Mouse (Mus musculus): Measurements from ENCODE around the gene Sdhd. TPM values are rescaled to one million over a fixed set of nuclear protein-coding genes. Genes with fewer than 3 reads are reported as not detected.
A peak's percentile ranks its signal among the peaks of the same experiment; 100 is the strongest.

Sdhd gene
- polyA plus RNA-seq, 1 experiment from 2014 or later = 296 TPM

GRCm38 (mm10) chr9:50612115-50612514 is 8.5 kb upstream of the Sdhd start:
- Histone ChIP-seq H3K27ac (replicated peaks) (no peak overlapping the region), H3K9ac (no peak overlapping the region), H3K27me3 (no peaks in the 10 kb centered on the region), H3K9me3 (replicated peaks) (no peaks in the 10 kb centered on the region), H3K4me2 (no peak overlapping the region), H3K36me3 (replicated peaks) (peaks cover 68% of the 10 kb centered on the region), H3K4me1 (replicated peaks) (peaks cover 12% of the 10 kb centered on the region), H3K4me3 (replicated peaks) (no peak overlapping the region)
- ATAC-seq (ENCODE audit: insufficient read depth) = no peak
- WGBS (ENCODE audit: insufficient replicate concordance) = 73% methylated on average over 4 of the region's 4 CpGs

- Histone ChIP-seq H3K27ac (replicated peaks) (peak overlapping the region; percentile 89), H3K9ac (peak overlapping the region; percentile 94), H3K9me3 (replicated peaks) (no peaks in the 10 kb centered on the region), H3K27me3 (no peaks in the 10 kb centered on the region), H3K4me1 (replicated peaks) (peaks cover 47% of the 10 kb centered on the region), H3K4me3 (replicated peaks) (peak overlapping the region; percentile 77), H3K36me3 (replicated peaks) (peaks cover 53% of the 10 kb centered on the region), H3K4me2 (peak overlapping the region; percentile 75)
- ATAC-seq (ENCODE audit: insufficient read depth) = no peak; the same call in 1 of the 2 replicates
- 1% methylated on average over 6 of the region's 6 CpGs for WGBS (ENCODE audit: insufficient replicate concordance)
Measured at GRCm38 (mm10) chr9:50604338-50604737, 726 bp upstream of the Sdhd start.

GRCm38 (mm10) chr9:50603998-50604324 is 349 bp upstream of the Sdhd start:
- Histone ChIP-seq H3K27me3 (no peaks in the 10 kb centered on the region), H3K36me3 (replicated peaks) (peaks cover 54% of the 10 kb centered on the region), H3K9ac (peak overlapping the region; percentile 94), H3K9me3 (replicated peaks) (no peaks in the 10 kb centered on the region), H3K27ac (replicated peaks) (peak overlapping the region; percentile 89), H3K4me2 (peak overlapping the region; percentile 75), H3K4me1 (replicated peaks) (peaks cover 47% of the 10 kb centered on the region), H3K4me3 (replicated peaks) (peak overlapping the region; percentile 77)
- ATAC-seq (ENCODE audit: insufficient read depth) = peak; percentile 76
- under 1% methylated on average over 24 of the region's 24 CpGs for WGBS (ENCODE audit: insufficient replicate concordance)

GRCm38 (mm10) chr9:50602055-50602845 is 1.4 kb downstream of the Sdhd start:
- 34% methylated on average over 7 of the region's 7 CpGs for WGBS (ENCODE audit: insufficient replicate concordance)
- H3K4me3 ChIP-seq (replicated peaks) = peak overlapping the region; percentile 77
- peaks cover 56% of the 10 kb centered on the region for H3K36me3 ChIP-seq (replicated peaks)

GRCm38 (mm10) chr9:50601536-50601935 is 2.1 kb downstream of the Sdhd start:
- H3K27me3 ChIP-seq = no peaks in the 10 kb centered on the region
- H3K4me3 ChIP-seq (replicated peaks) = peak overlapping the region; percentile 77
- WGBS (ENCODE audit: insufficient replicate concordance) = 10% methylated on average over 6 of the region's 6 CpGs
- H3K36me3 ChIP-seq (replicated peaks) = peaks cover 58% of the 10 kb centered on the region
- peak overlapping the region; percentile 34; the same call in 1 of the 2 replicates for H3K9ac ChIP-seq
- H3K4me1 ChIP-seq (replicated peaks) = peaks cover 47% of the 10 kb centered on the region
- ATAC-seq (ENCODE audit: insufficient read depth) = peak; percentile 39
- peak overlapping the region; percentile 89 for H3K27ac ChIP-seq (replicated peaks)
- H3K9me3 ChIP-seq (replicated peaks) = no peaks in the 10 kb centered on the region
- H3K4me2 ChIP-seq = peak overlapping the region; percentile 75

More at GRCm38 (mm10) chr9:50602055-50602845, 1.4 kb downstream of the Sdhd start:
- H3K4me1 ChIP-seq (replicated peaks) = peaks cover 47% of the 10 kb centered on the region
- no peak for ATAC-seq (ENCODE audit: insufficient read depth)
- no peaks in the 10 kb centered on the region for H3K27me3 ChIP-seq
- H3K4me2 ChIP-seq = peak overlapping the region; percentile 75
- H3K9ac ChIP-seq = peak overlapping the region; percentile 94
- peak overlapping the region; percentile 89 for H3K27ac ChIP-seq (replicated peaks)
- no peaks in the 10 kb centered on the region for H3K9me3 ChIP-seq (replicated peaks)

- H3K27ac ChIP-seq (replicated peaks) = no peak overlapping the region
- no peak overlapping the region for H3K9ac ChIP-seq
- WGBS (ENCODE audit: insufficient replicate concordance) = 83% methylated on average over 8 of the region's 8 CpGs
- no peaks in the 10 kb centered on the region for H3K9me3 ChIP-seq (replicated peaks)
- no peak overlapping the region for H3K4me2 ChIP-seq
- H3K4me3 ChIP-seq (replicated peaks) = no peak overlapping the region
- H3K27me3 ChIP-seq = no peaks in the 10 kb centered on the region
- H3K4me1 ChIP-seq (replicated peaks) = peaks cover 23% of the 10 kb centered on the region
- ATAC-seq (ENCODE audit: insufficient read depth) = no peak
- H3K36me3 ChIP-seq (replicated peaks) = peaks cover 57% of the 10 kb centered on the region
Measured at GRCm38 (mm10) chr9:50596973-50597372, 6.6 kb downstream of the Sdhd start.

GRCm38 (mm10) chr9:50594794-50595417 is 8.7 kb downstream of the Sdhd start:
- Histone ChIP-seq H3K4me3 (replicated peaks) (no peak overlapping the region), H3K4me1 (replicated peaks) (0 out of 2 replicates have a peak, but pooled peaks cover 19% of the 10 kb centered on the region), H3K9me3 (replicated peaks) (no peaks in the 10 kb centered on the region), H3K27ac (replicated peaks) (peak overlapping the region; percentile 71), H3K9ac (no peak overlapping the region), H3K36me3 (replicated peaks) (peaks cover 48% of the 10 kb centered on the region), H3K27me3 (no peaks in the 10 kb centered on the region), H3K4me2 (peak overlapping the region; percentile 18; the same call in 1 of the 2 replicates)
- WGBS (ENCODE audit: insufficient replicate concordance) = 69% methylated on average over 12 of the region's 12 CpGs
- ATAC-seq (ENCODE audit: insufficient read depth) = peak; percentile 70

GRCm38 (mm10) chr9:50593544-50593943 is 10.1 kb downstream of the Sdhd start:
- no peak for ATAC-seq (ENCODE audit: insufficient read depth)
- peaks cover 34% of the 10 kb centered on the region for H3K36me3 ChIP-seq (replicated peaks)
- WGBS (ENCODE audit: insufficient replicate concordance) = 58% methylated on average over 3 of the region's 3 CpGs

GRCm38 (mm10) chr9:50592955-50593354 is 10.7 kb downstream of the Sdhd start:
- no peak overlapping the region for H3K9ac ChIP-seq
- 80% methylated on average over 9 of the region's 9 CpGs for WGBS (ENCODE audit: insufficient replicate concordance)
- H3K4me2 ChIP-seq = no peak overlapping the region
- H3K27ac ChIP-seq (replicated peaks) = no peak overlapping the region
- no peak overlapping the region for H3K4me3 ChIP-seq (replicated peaks)
- peaks cover 28% of the 10 kb centered on the region for H3K36me3 ChIP-seq (replicated peaks)
- ATAC-seq (ENCODE audit: insufficient read depth) = no peak
- 0 out of 2 replicates have a peak, but pooled peaks cover 19% of the 10 kb centered on the region for H3K4me1 ChIP-seq (replicated peaks)
- no peaks in the 10 kb centered on the region for H3K9me3 ChIP-seq (replicated peaks)
- no peaks in the 10 kb centered on the region for H3K27me3 ChIP-seq

More at GRCm38 (mm10) chr9:50593544-50593943, 10.1 kb downstream of the Sdhd start:
- Histone ChIP-seq H3K4me2 (no peak overlapping the region), H3K9ac (no peak overlapping the region), H3K27me3 (no peaks in the 10 kb centered on the region), H3K9me3 (replicated peaks) (no peaks in the 10 kb centered on the region), H3K4me1 (replicated peaks) (0 out of 2 replicates have a peak, but pooled peaks cover 19% of the 10 kb centered on the region), H3K27ac (replicated peaks) (no peak overlapping the region; the same call in 1 of the 2 replicates), H3K4me3 (replicated peaks) (no peak overlapping the region)

- H3K9me3 ChIP-seq (replicated peaks) = no peaks in the 10 kb centered on the region
- no peak for ATAC-seq (ENCODE audit: insufficient read depth)
- H3K27me3 ChIP-seq = no peaks in the 10 kb centered on the region
- peaks cover 25% of the 10 kb centered on the region for H3K4me1 ChIP-seq (replicated peaks)
- H3K4me3 ChIP-seq (replicated peaks) = no peak overlapping the region
- H3K9ac ChIP-seq = no peak overlapping the region
- WGBS (ENCODE audit: insufficient replicate concordance) = 53% methylated on average over 10 of the region's 10 CpGs
- peaks cover 9% of the 10 kb centered on the region for H3K36me3 ChIP-seq (replicated peaks)
- H3K27ac ChIP-seq (replicated peaks) = peak overlapping the region; percentile 19
- H3K4me2 ChIP-seq = no peak overlapping the region
Measured at GRCm38 (mm10) chr9:50590856-50591518, 12.6 kb downstream of the Sdhd start.

GRCm38 (mm10) chr9:50586955-50587354 is 16.7 kb downstream of the Sdhd start:
- 49% methylated on average over 4 of the region's 4 CpGs for WGBS (ENCODE audit: insufficient replicate concordance)
- no peak for ATAC-seq (ENCODE audit: insufficient read depth)
- H3K27ac ChIP-seq (replicated peaks) = no peak overlapping the region

More at GRCm38 (mm10) chr9:50586955-50587354, 16.7 kb downstream of the Sdhd start:
- Histone ChIP-seq H3K9me3 (replicated peaks) (no peaks in the 10 kb centered on the region), H3K4me2 (no peak overlapping the region), H3K4me1 (replicated peaks) (peaks cover 20% of the 10 kb centered on the region), H3K4me3 (replicated peaks) (no peak overlapping the region), H3K9ac (no peak overlapping the region), H3K36me3 (replicated peaks) (no peaks in the 10 kb centered on the region), H3K27me3 (no peaks in the 10 kb centered on the region)

Data from liver, embryonic 15.5 days (tissue).